Mouse (Mus musculus): Measurements from ENCODE around the gene Lsamp.
"Not testable (repeated sequence)": the region's sequence is repeated elsewhere in the genome, so short reads cannot be mapped to it uniquely, and the experiment has no call there.

Gene Lsamp

DNA sequence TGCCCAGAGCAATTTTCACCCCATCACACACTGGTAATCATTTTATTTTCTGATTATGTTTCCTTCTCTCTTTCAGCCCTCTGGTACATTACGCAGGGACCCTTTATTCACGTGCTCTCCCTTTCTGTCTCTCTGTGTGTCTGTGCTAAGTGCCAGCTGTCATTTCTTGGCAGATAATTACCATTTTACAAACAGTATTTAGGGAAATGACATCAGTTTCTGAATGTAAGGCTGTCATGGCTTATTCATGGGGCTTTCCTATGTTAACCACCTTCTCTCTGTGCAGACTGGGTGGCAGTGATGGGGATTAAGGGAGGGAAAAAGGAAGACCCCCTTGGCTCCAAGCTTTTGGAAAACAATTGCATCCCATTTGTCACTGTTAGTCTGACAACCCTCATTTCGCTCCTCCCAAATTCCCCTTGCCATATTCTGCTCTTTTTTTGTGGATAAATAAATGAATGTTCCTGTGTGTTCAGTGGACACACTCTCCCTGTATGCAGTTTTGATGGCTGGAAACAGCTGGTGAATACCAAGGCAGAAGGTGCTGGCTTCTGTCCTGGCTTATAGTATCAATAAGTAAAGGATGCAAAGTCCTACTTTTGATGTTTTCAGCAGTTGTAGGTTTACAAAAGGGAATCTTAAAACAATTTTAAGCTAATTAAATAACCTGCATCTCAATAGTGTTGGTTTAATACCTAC lies 520.2 kb downstream of the Lsamp start:
- no peak for DNase-seq (ENCODE audit: low spot score)

- no peak for DNase-seq (ENCODE audit: low spot score)
Observed at GRCm38 (mm10) chr16:40509146-40510030, 525.2 kb downstream of the Lsamp start.

GRCm38 (mm10) chr16:40536754-40537153 lies 552.6 kb downstream of the Lsamp start:
- no peak for DNase-seq (ENCODE audit: low spot score)

GRCm38 (mm10) chr16:40549663-40550062 lies 565.5 kb downstream of the Lsamp start:
- DNase-seq (ENCODE audit: low spot score) = no peak

DNA sequence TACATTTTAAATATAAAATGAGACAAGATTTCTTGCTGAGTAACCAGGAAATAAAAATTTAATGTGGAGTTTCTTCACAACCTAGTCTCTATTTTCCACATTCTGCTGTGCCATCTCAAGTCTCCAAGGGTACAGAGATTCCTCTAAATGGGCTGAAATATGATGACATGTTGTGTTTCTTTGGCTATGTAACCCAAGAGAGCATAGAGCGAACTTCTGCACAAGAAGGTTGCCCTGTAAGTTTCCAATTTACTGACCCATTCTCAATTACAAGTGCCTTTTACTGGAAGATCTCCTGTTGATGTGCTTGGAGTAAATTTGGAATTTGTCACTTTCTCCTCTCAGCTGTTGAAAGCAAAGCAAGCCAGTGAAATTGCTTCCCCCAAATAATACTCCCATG lies 571.4 kb downstream of the Lsamp start:
- no peak for DNase-seq (ENCODE audit: low spot score)

- DNase-seq (ENCODE audit: low spot score) = no peak
Observed at GRCm38 (mm10) chr16:40557680-40558249, 573.6 kb downstream of the Lsamp start.

- no peak for DNase-seq (ENCODE audit: low spot score)
Observed at GRCm38 (mm10) chr16:40567431-40567941, 583.3 kb downstream of the Lsamp start.

DNA sequence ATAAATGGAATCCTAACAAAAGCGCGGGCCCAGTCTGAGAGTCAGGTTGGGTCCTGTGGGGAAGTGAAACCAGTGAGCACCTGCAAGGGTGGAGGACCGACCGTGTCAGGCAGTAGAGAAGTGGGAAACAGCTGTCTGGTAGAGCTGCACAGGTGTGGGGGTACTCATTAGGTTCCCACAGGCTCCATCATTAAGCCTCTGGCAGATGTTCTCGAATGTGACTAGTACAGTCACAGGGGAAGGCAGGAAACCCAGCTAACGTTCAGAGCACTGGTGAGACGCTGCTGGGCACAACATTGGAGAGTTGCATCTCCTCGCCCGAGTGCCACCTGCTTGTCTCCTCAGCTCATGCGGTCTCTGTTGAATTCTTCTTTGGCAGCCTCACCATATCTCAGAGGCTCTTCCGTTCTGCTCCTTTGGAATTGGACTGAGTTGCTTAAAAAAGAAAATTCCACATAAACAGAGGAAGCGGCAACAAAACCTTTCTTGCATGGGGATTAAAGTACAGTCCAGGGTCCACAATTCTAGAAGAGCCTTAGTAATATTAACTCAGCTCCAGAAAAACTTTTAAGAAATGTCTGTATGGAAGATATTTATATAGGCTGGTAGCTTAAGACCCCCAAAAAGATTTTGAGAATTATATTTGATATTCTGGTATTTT lies 588.1 kb downstream of the Lsamp start:
- DNase-seq (ENCODE audit: low spot score) = no peak

GRCm38 (mm10) chr16:40582076-40582475 lies 597.9 kb downstream of the Lsamp start:
- DNase-seq (ENCODE audit: low spot score) = no peak

DNA sequence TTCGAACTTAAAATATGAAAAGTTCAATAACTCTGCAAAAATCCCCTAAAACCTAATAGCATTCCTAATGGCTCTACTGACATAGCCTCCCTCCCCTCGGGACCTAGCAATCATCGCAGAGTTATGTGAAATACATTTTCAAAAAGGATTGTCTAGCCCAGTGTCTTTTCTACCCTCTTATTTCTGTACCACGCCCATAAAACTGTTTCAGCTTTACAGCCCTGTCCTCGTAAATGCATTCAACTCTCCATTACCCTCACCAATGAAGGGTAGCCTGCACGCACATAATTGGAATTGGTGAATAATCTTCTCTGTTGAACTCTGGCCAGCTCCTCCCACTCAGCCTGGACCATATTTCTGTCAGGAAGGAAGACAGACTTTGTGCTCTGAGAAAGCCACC lies 609.0 kb downstream of the Lsamp start:
- DNase-seq (ENCODE audit: low spot score) = no peak

DNA sequence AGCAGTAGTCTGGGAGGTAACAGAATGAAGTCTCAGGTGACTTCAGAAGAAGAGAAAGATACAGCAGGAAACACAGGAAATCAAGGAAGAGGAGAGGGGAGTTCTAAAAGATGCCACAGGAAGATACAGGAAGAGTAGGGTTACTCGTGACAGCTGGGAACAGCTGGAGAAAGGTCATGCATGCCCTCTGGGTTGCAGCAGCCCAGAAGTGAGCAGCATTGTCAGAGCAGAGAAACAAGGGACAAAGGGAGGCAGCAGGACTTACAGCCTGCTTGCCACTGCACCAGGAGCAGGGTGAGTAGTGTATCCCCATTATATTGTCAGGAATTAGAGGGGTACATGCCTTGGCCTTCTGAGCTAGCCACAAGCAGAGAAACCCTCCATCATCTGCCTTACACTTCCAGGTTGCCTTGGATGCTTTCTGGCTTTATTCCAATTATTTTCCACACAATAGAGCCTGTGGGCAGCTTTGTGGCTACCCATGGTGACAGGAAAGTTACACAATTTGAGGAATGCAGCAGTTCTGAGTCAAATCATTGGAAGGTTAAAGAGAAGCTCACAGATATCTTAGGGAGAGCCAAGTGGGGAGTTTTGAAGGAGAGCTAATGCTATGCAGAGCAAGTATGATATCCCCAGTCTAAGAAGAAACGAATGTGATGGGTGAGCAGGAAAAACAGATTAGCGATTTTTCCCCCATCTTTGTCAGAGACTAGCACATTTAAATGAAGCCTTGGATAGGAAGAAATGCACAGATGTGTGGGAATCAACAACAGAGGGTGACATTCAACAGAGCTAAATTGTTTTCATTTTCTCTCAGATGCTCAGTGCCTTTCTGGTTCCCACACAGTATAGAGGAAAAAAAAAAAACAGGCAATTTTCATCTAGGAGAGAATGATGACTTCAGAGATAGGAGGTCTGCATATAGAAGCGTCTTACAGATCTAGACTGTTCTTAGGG lies 617.5 kb downstream of the Lsamp start:
- DNase-seq (ENCODE audit: low spot score) = no peak

- no peak for DNase-seq (ENCODE audit: low spot score)
Observed at GRCm38 (mm10) chr16:40607509-40607908, 623.3 kb downstream of the Lsamp start.

DNA sequence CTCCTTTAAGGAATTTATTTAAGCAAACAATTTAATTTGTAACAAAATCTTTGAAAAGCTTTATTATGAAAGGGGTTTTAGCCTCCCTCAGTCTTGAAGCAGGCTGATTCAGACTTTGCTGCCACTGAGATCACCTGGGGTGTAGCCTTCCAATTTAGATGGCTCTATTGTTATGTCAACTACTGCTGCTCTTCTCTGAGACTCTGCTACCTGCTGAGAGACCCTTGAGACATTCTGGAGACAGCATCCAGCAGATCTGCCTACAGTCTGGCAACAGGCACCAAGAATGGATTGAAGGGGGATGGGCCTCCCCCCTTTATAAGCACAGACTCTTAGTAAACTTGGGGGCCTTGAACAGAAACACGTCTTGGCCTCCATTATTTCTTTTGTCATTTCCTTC lies 632.5 kb downstream of the Lsamp start:
- not testable (repeated sequence) for DNase-seq (ENCODE audit: low spot score)

GRCm38 (mm10) chr16:40621086-40621485 lies 636.9 kb downstream of the Lsamp start:
- DNase-seq (ENCODE audit: low spot score) = not testable (repeated sequence)

DNA sequence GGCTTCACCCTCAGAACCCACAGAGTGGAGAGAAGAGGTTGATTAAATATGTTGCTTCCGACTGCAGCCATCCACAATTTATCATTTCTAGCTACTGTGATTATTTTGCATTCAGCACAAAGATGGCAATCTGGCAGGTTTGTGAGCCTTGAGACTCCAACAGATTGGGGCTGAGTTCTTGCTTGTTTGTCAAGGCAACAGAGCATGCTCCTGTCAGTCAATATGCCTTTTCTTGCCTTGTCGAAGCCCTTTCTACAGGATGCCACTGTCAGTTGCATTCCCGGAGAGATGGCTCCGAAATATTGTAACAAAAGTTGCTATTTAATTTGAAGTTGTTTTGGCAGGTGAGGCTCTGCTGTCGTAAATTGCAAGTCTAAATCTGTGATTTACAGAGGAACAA lies 643.0 kb downstream of the Lsamp start:
- DNase-seq (ENCODE audit: low spot score) = no peak

DNA sequence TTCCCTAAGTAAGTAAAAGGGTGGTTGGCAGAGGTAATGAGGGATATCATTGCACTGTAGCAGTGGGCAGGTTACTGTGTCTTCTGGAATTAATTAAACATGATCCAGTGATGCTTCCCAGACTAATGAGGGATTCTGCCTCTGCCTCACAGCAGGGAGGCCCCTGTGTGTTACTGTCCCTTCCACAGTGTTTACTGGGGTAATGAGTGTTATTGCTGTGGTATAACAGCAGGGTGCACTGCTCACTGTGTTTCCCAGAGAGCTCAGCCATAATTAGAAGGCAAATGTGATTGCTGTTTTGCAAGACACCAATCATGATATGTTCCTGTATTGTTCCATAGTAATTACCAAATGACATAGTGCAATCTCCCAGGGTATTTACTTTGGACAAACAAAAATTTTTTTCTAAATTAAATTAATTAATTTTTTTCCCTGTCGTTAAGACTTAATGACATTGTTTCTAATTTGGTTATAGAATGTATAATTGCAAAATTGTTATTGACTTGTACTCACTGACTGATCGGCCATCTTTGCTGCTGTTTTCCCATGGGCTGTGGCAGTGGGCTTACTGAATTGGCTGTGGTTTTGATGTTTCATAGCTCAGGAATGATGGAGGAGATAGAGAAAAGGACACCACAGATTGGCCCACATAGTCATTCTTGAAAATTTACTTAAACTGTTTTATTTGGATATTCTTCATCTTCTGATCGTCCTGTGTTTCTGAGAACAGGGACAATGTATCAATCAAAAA lies 655.6 kb downstream of the Lsamp start:
- no peak for DNase-seq (ENCODE audit: low spot score)

DNA sequence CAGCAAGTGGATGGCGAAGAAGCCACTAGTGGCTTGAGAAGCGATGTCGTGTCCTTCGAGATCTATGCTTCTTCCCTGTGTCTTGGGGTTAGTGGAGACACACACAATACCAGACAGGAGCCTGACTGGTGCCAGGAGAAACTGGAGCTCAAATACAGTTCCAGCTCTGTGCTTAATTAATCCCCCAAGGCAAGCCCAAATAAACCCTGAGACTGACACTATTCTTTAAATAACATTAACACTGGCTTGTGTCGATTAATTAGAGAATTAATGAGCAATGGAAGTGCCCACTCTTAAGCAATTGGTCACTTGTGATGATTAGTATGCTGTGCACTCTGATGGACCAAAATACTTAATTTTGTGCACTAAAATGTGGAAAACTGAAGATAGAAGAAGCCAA lies 668.6 kb downstream of the Lsamp start:
- DNase-seq (ENCODE audit: low spot score) = no peak

GRCm38 (mm10) chr16:40653508-40653907 lies 669.3 kb downstream of the Lsamp start:
- DNase-seq (ENCODE audit: low spot score) = no peak

DNA sequence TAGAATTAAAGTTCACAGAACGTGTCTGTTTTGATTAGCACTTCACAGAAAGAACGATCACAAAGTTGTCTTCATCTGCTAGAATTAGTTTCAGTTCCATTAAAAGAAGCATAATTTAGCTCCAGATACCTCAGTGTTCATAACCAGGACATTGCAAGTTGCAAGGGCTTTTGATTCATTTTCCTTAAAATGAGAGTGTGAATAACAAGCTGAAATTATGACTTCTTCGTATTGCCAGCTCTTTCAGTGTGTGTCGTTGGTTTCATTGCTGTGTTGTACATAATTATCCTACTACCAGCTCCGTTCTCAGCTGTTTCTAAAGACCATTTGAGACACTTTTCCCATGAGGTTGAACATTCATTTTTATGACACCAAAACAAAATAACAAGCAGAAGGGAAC lies 672.2 kb downstream of the Lsamp start:
- no peak for DNase-seq (ENCODE audit: low spot score)

DNA sequence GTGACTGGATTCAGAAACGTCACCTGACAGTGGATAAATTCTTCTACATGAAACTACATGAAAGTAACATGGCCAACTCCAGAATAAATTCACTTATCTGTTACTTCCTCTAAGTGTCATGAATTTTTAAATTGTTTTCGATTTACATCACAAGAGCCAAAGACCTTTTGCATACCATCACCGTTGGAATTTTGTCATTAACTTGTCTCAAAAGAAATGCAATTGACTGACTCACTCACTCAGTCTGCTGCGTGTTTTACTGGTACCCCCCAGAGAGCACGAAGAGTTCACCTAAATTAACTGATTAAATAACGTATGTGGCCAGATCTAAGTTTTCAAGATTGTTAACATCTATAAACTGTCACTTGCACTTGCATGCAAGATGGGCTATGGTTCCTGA lies 672.7 kb downstream of the Lsamp start:
- no peak for DNase-seq (ENCODE audit: low spot score)

All from testis, postnatal 10 days (tissue).